Mouse (Mus musculus): ENCODE measurements around the gene Camk2d.

DNA sequence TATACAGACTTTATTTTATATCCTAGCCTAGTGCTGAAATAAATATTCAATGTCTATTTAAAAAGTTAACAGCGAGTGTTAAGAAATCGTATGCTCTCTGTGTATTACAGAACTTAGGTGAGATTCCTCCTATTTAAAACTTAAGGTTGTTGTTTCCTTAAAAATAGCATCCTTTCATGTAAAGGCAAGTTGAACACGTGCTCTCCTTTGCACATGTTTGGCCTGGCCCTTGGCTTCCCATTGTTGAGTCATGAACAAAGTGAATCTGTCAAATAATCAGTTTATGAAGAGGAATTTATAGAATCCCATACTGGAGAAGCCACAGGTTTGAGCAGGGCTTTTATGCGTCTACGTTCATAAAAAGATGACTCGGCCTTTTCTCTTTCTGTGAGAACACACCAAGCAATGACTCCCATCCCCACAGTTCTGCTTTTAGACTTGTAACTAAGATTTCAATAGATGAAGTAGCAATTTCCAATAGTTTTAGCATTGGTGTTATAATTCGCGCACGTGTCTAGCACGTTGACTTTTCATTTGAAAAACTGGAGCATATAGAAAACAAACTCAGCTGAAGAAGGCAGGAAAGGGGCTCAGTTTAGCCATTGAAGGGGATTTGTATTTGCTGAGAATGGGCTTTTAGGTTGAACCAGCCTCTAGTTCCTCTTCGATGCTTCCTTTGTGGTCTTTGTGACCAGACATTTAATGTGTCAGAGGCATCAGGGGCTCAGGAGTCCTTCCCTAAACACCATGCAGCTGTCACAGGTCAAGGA, 29.1 kb downstream of the Camk2d start:
- no peak for TF ChIP-seq CTCF (IDR thresholded peaks at IDR 0.05; ENCODE audit: extremely low read depth, insufficient read depth, insufficient read length, insufficient replicate concordance)
- no peak for TF ChIP-seq POLR2A (IDR thresholded peaks at IDR 0.05; ENCODE audit: low read depth, low read length)

All from spleen, adult 2 months (tissue).